Mouse (Mus musculus) ES-Bruce4 (cell line): ENCODE measurements at regions not wholly inside any gene's neighbourhood (a gene's known extent, or its start where the extent isn't known, plus 50 kb on each side); places are given as distances from the start of the nearest gene placed in this dataset.

Experiments
- H3K27ac ChIP-seq: 2 replicates; pipeline ENCODE4 v1.5.1; 2012; ENCODE audit warnings: low read length, inconsistent platforms; ENCODE audit not compliant: insufficient read depth
- H3K27me3 ChIP-seq: 2 replicates; pipeline ENCODE4 v1.6.1; 2012; ENCODE audit warnings: mild to moderate bottlenecking, low read length, inconsistent platforms; ENCODE audit not compliant: control insufficient read depth, poor library complexity, insufficient read depth, severe bottlenecking
- H3K36me3 ChIP-seq: 2 replicates; pipeline ENCODE4 v1.6.1; 2012; ENCODE audit warnings: inconsistent platforms, mild to moderate bottlenecking, low read length, moderate library complexity; ENCODE audit not compliant: control insufficient read depth, poor library complexity, insufficient read depth, severe bottlenecking
- H3K4me1 ChIP-seq: one replicate; pipeline ENCODE4 v1.8.1; 2011; ENCODE audit warnings: low read length; ENCODE audit not compliant: control insufficient read depth, insufficient read depth
- H3K4me3 ChIP-seq: 2 replicates; pipeline ENCODE4 v1.5.1; 2011; ENCODE audit warnings: low read depth, mild to moderate bottlenecking, low read length
- H3K9ac ChIP-seq: 2 replicates; pipeline ENCODE4 v1.6.1; 2012; ENCODE audit warnings: low read depth, mild to moderate bottlenecking, inconsistent platforms; ENCODE audit not compliant: poor library complexity, severe bottlenecking
- H3K9me3 ChIP-seq: replicated peaks from 2 replicates; pipeline ENCODE4 v1.6.1; 2012; ENCODE audit warnings: mild to moderate bottlenecking, low read length, inconsistent platforms; ENCODE audit not compliant: control insufficient read depth, poor library complexity, insufficient read depth, severe bottlenecking
- CTCF ChIP-seq: IDR thresholded peaks from one replicate; pipeline ENCODE4 v1.8.1; 2011; ENCODE audit warnings: low read depth, low read length
- EP300 ChIP-seq: IDR thresholded peaks from 2 replicates; pipeline ENCODE4 v1.6.1; 2011; ENCODE audit warnings: low read depth, low read length; ENCODE audit not compliant: insufficient read depth
- POLR2A ChIP-seq: IDR thresholded peaks from one replicate; pipeline ENCODE4 v1.8.1; 2011; ENCODE audit warnings: low read length; ENCODE audit not compliant: insufficient read depth

DNA sequence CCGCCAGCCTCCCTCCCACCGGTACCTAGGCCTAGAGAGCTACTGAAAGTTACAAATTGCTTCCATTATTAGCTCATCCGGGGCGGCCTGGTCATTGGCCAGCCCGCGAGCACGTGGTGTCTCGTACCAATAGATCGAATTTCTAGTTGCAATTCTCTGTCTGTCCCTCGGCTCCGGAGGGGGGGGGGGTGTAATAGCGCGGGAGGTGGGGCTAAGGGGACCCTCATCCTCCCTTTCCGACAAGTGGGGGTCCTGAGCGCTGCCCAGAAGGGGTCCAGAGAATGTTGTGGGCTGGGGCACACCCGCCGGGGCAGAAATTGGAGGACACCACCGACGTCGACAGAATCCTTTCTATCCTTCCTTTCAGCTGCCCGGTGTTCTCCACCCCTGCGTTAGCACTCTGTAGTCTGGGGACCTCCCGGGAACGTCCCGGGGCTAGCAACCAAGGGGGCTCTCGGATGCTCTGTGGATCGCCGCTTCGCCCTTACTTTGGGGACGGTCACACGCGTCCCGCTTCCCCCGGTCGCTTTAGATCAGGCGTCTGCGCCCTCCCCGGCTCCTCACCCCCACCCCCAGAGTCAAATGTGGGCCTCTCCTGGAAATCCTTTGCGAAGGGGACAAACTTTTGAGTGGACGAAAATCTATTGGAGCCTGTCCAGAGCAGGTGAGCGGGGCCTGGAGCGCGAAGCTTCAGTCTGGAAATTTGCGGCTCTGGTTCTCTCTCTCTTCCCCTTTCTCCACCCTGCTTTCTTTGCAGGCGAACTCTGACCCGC is 64.6 kb downstream of the Smug1 start:
- peaks cover 11% of the 10 kb centered on the region for H3K27me3 ChIP-seq

DNA sequence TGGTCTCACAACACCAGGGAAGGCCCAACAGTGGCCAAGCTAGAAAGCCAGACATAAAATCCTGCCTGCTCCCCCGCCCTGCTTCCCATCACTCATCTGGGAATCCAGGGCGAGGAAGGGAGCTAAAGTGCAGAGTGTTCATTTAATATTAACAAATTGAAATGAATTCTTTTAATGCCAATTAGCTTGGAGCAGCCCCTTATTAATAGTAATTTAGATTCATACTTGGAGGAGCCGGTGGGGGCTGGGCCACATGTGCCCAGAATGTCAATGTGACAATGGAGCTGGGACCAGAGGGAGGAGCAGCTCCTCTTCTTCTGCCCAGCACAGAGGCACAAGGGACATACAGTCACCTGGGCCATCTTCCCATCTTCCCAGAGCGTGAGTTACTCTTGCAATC is 66.8 kb downstream of the Smug1 start:
- Histone ChIP-seq H3K9ac (no peak overlapping the region), H3K27me3 (peaks cover 11% of the 10 kb centered on the region), H3K36me3 (no peaks in the 10 kb centered on the region), H3K27ac (no peak overlapping the region), H3K4me3 (no peak overlapping the region), H3K4me1 (no peaks in the 10 kb centered on the region), H3K9me3 (no peaks in the 10 kb centered on the region)
- TF ChIP-seq POLR2A (no peak), CTCF (no peak), EP300 (no peak)

More for the DNA sequence above, 64.6 kb downstream of the Smug1 start:
- TF ChIP-seq EP300 = no peak
- H3K4me3 ChIP-seq = peak overlapping the region; percentile 50
- no peak overlapping the region for H3K27ac ChIP-seq
- no peaks in the 10 kb centered on the region for H3K36me3 ChIP-seq
- H3K9ac ChIP-seq = peak overlapping the region; percentile 51
- no peaks in the 10 kb centered on the region for H3K9me3 ChIP-seq
- no peaks in the 10 kb centered on the region for H3K4me1 ChIP-seq

DNA sequence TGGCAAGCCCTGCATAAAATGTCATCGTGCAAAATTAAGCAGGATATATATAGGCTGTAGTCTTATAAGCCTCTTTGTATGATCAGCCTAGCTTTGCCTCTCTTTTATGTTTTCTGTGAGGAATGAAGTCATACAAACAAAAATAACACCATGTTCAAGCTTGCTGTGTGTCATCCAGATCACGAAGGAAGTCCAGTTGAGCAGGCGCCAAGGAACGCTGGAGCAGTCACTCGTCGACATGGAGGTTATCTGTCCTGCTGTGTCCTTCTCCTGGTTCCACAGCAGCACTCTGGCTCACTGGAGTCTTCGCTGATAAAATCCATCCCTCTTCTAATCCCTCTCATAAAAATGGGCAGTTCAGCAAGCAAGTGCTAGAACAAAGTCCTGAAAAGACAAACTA is 72.4 kb downstream of the Smug1 start:
- no peak overlapping the region for H3K4me3 ChIP-seq
- TF ChIP-seq EP300 = no peak
- no peak for TF ChIP-seq POLR2A
- no peak for TF ChIP-seq CTCF
- H3K4me1 ChIP-seq = no peaks in the 10 kb centered on the region
- no peaks in the 10 kb centered on the region for H3K36me3 ChIP-seq
- no peaks in the 10 kb centered on the region; the same call in 1 of the 2 replicates for H3K27me3 ChIP-seq
- H3K9ac ChIP-seq = no peak overlapping the region
- H3K27ac ChIP-seq = no peak overlapping the region
- H3K9me3 ChIP-seq = no peaks in the 10 kb centered on the region

DNA sequence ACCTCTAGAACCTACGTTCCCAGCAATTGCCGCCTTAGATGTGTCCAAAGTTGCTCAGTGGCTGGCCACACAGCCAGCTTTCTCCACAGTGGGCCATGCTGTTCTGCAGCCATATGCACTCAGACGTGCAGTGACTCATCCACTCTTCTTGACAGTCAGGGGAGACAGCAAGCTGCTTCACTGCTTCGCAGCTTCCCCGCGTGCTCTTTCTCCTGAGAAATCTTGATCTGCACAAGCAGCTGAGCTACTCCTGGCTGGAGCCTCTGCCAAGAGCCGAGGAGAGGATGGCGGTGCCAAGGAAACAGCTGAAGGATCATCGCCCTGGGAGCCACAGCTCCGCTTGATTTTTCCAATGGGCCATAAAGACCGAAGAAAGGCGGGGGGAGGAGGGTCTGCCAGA is 73.2 kb downstream of the Smug1 start:
- no peaks in the 10 kb centered on the region for H3K4me1 ChIP-seq
- H3K4me3 ChIP-seq = no peak overlapping the region
- H3K27me3 ChIP-seq = no peaks in the 10 kb centered on the region; the same call in 1 of the 2 replicates
- no peak overlapping the region for H3K9ac ChIP-seq
- no peaks in the 10 kb centered on the region for H3K36me3 ChIP-seq
- no peak overlapping the region for H3K27ac ChIP-seq
- H3K9me3 ChIP-seq = no peaks in the 10 kb centered on the region
- TF ChIP-seq EP300 (no peak), POLR2A (no peak), CTCF (no peak)

DNA sequence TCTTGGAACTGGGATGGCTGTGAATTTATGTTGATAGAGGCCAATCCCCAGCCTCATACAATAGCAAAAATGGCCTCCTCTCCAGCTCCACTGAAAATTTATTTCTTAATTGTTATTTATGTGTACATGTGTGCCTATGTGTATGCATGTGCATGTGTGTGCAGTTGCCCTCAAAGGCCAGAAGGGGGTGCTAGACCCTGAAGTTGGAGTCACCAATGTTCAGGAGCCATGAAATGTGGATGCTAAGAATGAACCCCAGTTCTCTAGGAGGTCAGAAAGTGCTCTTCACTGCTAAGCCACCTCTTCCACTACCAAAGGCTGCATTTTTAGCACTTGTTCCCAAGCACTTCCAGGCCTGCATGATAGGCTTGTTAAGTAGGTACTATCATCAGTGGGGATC is 73.8 kb downstream of the Hoxc4 start:
- no peaks in the 10 kb centered on the region; the same call in 1 of the 2 replicates for H3K27me3 ChIP-seq
- no peaks in the 10 kb centered on the region for H3K4me1 ChIP-seq

DNA sequence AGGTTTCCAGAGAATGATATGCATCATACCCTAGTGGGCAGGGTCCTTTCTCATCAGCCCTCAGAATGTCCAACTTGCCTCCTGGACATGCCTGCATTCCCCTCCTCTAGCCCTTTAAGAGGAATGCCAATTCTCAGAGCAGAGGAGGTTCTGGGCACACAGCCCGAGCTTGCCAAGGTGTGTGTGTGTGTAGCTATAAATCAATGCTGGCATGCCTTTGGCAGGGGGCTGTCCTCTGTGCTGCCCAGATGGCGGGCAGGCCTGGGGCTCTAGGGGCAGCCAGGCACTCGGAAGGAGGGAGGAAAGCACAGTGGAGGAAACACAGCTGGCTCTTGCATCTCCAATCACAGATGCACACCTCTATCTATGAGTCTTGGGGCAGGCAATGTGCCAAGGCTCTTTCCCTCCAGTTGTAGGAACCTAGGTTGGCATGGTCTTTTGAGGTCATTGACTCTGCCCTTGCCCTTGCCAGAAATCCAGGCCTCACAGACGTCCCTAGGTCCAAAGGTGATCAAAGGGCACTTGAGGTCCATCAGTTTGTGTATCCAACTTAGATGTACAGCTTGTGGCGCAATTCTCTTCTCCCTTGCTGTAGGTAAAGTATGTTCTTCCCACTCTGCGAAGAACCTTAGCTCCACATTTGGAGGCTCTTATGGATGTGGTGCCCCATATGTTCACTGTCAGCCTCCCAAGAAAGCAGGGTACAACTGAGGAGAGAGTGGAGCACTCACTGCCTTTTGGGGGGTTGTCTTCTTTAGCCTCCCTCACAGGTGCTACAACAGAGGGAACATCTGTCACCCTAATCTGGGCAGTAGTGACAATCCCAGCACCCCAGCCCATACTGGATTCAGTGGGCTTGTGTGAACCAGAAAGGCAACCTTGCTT is 71.8 kb downstream of the Hoxc4 start:
- no peak overlapping the region for H3K4me3 ChIP-seq
- H3K4me1 ChIP-seq = no peaks in the 10 kb centered on the region
- H3K27me3 ChIP-seq = peaks cover 10% of the 10 kb centered on the region
- H3K27ac ChIP-seq = no peak overlapping the region
- TF ChIP-seq POLR2A (no peak), CTCF (no peak), EP300 (no peak)
- H3K36me3 ChIP-seq = no peaks in the 10 kb centered on the region
- no peaks in the 10 kb centered on the region for H3K9me3 ChIP-seq
- H3K9ac ChIP-seq = no peak overlapping the region

More for the DNA sequence above, 73.8 kb downstream of the Hoxc4 start:
- Histone ChIP-seq H3K9me3 (no peaks in the 10 kb centered on the region), H3K9ac (no peak overlapping the region), H3K27ac (no peak overlapping the region), H3K36me3 (no peaks in the 10 kb centered on the region), H3K4me3 (no peak overlapping the region)
- TF ChIP-seq CTCF (peak; percentile 29), EP300 (no peak), POLR2A (no peak)
